Mouse (Mus musculus) telencephalon, adult 2 months (tissue): ENCODE measurements around the gene Atrip.
A peak's percentile ranks its signal among the peaks of the same experiment; 100 is the strongest.

Experiments used
- DNase-seq: peaks from one replicate; pipeline ENCODE4 v3.0.0-alpha.2; 2011; ENCODE audit warnings: low read depth, low spot score

Atrip gene

GRCm38 (mm10) chr9:109097831-109098230 lies 23.9 kb upstream of the Atrip start:
- peak; percentile 56 for DNase-seq

DNA sequence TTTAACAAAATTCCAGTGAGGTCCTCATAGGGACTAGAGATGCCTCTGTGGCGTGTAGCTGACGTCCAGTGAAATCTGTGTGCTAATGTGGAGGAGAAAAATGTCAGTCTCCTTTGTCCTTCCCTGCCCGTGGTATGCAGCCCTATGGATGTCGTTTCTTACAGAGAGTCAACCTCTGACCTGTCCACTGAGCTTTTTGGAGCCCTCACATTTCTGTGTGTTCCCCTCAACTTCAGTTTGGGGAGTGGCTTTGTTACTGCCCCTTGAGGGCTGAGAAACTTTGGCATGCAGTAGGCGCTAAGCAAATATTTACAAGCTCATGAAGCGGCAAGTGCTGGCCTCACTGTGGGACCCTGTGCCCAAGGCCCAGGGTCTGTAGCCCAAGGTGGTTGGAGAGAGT lies 23.4 kb upstream of the Atrip start:
- no peak for DNase-seq

DNA sequence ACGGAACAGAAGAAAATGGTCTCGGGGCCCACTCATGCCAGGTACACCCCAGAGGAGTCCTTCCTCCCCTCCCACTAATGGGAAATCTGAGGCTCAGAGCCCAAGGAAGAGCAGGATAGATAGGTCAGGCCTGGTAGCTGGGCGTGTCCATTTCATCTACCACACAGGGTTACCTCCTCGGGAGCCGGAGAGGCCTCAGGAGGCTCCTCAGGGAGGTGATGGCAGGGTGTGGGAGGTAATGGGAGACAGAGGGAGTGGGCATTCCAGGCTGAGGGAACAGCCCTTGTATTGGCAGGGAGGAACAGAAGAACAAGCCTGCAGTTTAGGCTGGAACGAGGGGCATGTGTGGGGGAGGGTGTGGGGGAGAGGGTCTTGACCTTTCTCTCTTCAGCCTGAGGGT lies 22.9 kb upstream of the Atrip start:
- no peak for DNase-seq

DNA sequence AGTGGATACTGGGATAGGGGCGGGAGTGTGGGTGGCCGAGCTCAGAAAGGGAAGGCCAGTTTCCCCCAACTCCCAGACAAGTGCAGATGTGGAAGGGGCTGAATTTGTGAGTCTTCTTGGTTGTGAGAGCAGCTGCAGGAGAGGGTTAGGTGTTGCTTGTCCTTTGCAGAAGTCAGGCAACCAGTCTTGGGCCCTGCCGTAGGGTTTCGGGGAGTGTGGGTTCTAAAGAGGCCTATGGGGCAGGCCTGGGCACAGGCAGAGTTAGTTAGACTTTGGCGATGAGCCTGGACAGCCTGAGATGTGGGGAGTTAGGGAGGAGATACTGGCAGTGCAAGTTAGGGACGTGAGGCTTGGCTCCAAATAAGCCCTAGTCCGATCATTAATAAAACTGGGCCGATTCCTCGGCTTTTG lies 22.3 kb upstream of the Atrip start:
- no peak for DNase-seq

DNA sequence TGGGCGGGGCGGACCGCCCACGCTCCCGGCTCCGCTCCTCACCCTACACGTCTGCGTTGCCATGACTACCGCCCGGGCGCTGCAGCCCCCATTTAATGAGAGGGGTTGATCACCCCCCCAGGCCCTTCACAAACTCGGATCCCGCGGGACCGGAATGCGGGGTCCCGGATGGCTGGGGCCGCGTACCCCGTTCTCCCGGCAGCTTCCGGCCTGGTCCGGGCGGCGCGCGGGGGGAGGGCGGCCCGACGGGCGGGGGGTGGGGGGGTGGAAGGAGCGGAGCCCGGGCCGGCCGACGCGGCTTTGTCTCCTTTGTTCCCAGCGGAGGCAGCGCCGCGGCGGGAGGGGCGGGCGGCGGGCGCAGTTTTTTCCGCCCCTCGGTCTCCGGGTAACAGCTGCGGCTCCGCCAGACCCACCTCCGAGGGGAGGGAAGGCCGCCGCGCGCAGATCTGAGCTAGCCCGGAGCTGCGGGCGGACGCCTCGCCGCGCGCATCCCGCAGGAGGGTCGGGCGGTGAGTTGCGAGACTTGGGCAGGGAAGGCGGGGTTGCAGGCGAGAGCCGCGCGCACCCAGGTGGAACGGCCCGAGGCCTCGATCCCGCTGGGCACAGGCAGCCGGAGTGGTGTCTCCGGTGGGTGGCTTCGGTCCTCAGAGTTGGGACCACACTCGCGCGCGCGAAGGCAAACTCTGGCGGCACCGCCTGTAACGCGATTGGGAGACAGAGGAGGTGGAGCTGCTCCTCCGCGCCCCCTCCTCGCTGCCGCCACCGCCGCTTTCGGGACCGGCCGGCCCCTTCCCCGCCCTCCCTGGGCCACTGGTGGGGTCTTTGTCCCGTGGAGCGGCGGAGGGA lies 21.4 kb upstream of the Atrip start, which contains the start of gene Plxnb1:
Gene Plxnb1, plus strand, starts transcription at position 253 of the 846 bp plus-strand sequence.
- DNase-seq: no peak

- no peak for DNase-seq
Observed at GRCm38 (mm10) chr9:109094553-109095136, 20.7 kb upstream of the Atrip start.

DNA sequence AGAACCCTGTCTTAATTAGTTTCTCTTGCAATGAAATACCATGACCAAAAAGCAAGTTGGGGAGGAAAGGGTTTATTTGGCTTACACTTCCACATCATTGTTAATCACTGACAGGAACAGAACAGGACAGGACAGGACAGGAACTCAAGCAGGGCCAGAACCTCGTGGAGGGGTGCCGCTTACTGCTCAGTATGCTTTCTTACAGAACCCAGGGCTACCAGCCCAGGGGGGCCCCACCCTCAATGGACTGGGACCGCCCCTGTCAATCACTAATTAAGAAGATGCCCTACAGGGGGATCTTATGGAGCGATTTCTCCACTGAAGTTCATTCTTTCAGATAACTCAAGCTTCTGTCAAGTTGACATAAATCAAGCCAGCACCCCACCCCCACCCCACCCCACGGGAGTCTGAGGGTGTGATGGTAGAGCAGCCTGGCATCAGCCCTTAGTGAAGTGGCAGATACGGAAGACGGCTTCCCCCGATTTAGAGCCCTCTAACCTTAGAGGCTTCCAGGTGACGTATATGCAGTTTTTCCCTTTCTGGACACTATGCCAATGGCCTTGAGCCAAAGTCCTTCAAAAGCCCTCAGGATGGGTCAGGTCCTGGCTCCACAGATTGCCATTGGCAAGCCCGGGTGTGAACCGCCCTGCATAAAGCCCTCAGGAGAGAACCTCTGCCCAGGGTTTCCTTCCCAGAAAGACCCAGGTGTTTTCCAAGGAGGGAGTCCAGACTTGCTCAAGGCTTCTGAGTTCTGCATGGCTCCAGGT lies 20.0 kb upstream of the Atrip start:
- DNase-seq: no peak

GRCm38 (mm10) chr9:109092799-109093198 lies 18.9 kb upstream of the Atrip start:
- no peak for DNase-seq

- DNase-seq: no peak
Observed at GRCm38 (mm10) chr9:109091802-109092201, 17.9 kb upstream of the Atrip start.

- peak; percentile 11 for DNase-seq
Observed at GRCm38 (mm10) chr9:109090446-109090845, 16.5 kb upstream of the Atrip start.

DNA sequence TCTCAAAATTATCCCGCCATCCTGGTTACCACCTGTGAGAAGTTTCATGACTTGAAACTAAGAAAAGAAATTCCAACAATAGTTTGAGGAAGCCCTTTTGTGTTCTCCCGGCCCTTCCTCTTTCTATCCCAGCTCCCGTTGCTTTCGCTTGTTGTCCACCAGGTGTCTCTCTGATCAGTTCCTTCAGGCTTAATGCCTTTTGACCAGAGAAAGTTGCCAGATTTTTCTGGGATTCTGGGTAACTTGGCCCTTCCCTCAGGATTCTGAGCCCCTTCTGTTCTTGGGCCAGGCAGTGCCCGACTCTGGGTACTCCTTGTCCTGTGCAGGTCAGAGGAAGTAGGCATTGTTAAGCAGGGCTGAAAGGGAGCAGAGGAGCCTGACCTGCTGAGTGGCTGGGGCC lies 14.1 kb upstream of the Atrip start:
- no peak for DNase-seq

DNA sequence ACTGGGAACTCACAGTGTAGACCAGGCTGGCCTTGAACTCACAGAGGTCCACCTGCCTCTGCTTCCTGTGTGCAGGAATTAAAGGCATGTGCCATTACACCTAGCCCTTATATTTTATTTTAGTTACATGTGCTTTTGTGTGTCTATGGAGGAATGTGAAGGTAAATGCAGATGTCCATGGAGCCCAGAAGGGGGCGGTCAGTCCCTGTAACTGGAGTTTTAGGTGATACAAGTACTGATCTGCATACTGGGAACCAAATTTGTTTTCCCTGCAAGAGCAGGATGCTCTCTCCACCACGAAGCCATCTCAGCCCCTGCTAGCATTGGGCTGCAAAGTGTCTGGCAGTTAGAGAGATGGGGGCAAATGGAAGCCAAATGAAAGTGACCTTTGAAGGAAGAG lies 11.0 kb upstream of the Atrip start:
- no peak for DNase-seq

GRCm38 (mm10) chr9:109082124-109082800 lies 8.3 kb upstream of the Atrip start, which contains the start of the genes Ccdc51 and Tma7:
Gene Ccdc51 (plus strand): TSS chr9:109082493.
Gene Tma7 (minus strand): TSS chr9:109082587.
- DNase-seq: peak; percentile 89

DNA sequence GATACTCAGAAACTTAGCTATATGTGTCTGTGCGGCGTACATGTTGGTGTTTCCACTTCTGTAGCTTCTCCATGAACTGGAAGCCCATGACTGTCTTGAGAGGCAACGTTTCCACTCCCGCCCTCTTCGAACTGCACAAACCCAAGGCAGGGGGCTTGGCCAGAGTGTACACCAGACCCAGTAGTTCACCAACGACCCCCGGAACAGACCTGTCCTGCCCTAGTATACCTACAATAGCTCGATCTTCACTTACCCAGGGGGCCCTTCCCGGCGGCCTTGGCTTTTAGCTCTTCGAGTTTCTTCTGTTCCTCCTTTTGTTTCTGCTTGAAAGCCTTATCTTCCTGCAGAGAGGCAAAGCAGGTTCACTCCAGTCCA lies 7.8 kb upstream of the Atrip start:
- DNase-seq: no peak

DNA sequence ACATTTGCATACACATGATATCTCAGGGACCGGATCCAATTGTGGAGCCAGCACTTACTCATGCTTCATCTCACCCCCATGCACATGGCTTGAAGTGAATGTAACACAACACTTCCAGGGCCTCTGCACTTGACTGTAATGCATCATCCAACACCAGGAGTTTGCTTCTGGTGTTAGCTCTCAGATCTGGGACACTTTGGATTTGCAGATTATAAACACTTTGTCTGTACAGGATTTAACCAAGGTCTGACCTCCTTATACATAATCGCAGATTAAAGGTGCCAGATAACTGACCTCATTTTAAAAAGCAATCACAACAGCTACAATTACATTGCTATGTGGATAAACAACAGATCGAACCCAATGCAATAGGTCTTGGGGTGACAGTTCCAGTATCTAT lies 6.6 kb upstream of the Atrip start:
- no peak for DNase-seq

- DNase-seq: no peak
Observed at GRCm38 (mm10) chr9:109068095-109068735, 5.7 kb downstream of the Atrip start.

- no peak for DNase-seq
Observed at GRCm38 (mm10) chr9:109060898-109061295, 13.0 kb downstream of the Atrip start.

DNA sequence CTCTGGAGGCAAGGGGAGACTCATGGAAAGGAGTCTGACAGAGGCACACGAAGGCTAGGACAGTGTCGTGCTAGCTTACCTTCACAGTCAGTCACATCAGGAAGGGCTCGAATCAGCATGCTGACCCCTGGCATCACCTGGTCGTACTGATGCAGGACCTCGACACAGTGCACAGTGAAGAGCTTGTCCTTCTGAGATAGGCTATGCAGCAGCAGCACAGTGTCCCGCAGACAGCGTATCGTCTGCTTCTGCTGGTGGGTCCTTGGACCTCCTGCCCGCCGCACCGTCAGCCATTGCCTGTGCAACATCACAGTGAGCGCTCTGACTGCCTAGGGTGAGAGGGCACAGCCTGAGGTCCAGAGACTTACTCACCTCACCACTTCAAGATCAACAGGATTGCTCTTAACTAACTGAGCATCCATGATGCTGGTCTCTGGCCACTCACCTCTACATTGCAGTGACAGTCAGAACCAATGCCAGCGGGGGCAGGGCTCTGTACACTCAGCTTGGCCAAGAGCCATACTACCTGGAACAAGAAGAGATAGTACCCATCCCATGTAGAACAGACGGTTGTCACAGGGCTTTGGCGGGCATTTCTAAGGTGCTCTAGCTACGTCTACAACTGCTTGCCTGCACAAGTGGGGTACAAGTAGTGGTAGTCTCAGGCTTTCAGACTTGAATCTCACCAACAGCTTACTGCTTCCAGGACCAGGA lies 13.6 kb downstream of the Atrip start:
- DNase-seq: no peak

DNA sequence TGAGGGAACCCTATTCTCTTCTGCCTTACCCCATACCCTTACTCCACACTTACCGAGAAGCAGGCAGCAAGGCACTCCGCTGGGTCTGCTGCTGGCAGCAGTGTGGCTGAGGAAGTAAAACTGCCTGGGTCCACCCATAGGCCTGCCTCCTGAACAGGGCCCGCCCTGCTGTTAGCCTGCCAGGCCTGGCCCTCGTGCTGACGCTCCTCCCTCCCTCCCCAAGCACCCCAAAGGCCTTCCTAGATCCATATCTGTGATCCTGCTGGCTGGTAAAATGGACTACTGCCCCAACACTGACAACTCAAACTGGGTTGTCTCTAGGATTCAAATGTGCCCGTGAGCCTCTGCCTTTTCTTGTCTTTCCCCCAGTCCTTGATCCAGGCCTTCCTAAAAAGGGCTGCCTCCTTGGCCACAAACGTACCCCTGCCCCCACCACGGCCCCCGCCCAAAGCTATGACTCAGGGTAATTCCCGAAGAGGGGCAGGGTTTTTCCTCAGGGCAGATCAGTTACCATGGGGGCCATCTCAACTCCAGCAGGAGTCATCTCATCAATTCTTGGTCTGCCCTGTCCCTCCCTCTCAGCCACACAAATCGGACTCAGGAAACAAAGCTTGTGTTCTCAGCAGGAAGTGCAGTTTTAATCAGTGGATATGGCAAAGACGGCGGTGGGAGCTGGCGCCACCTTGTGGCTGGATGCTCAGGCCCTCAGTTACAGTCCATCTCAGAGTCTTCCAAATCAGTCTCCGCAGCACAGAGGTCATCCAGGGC lies 14.6 kb downstream of the Atrip start, which contains the start of gene Trex1:
Gene Trex1, minus strand, starts transcription at position 599 of the 768 bp plus-strand sequence.
- peak; percentile 76 for DNase-seq
